Mouse (Mus musculus) MEL (cell line): ENCODE data around the gene Zfp202. TPM values are rescaled to one million over a fixed set of nuclear protein-coding genes. Genes with fewer than 3 reads are reported as not detected.

Experiments used
- DNase-seq: peaks from one replicate; pipeline ENCODE4 v3.0.0; 2011; ENCODE audit warnings: low read depth, low spot score
- H3K27ac ChIP-seq: 2 replicates; pipeline ENCODE4 v1.5.1; 2012; ENCODE audit warnings: low read depth, mild to moderate bottlenecking, control low read depth, low read length, moderate library complexity; ENCODE audit not compliant: control insufficient read depth
- H3K27me3 ChIP-seq, 2 experiments: fragments of 150-350 bp in 1 of 2; sonication (generic) in 1 of 2; 2 replicates each; pipeline ENCODE4 v1.6.1; 2012; ENCODE audit warnings: low read length in 2 of 2, mild to moderate bottlenecking in 2 of 2, improper control_type of control experiment in 1 of 2, moderate library complexity in 1 of 2; ENCODE audit not compliant: insufficient read depth in 2 of 2, control insufficient read depth in 1 of 2
- H3K36me3 ChIP-seq, 2 experiments: 2 replicates each; pipeline ENCODE4 v1.6.1; 2012 to 2014; ENCODE audit warnings: low read length in 2 of 2, improper control_type of control experiment in 1 of 2, inconsistent platforms in 1 of 2, mild to moderate bottlenecking in 1 of 2; ENCODE audit not compliant: insufficient read depth in 2 of 2, control insufficient read depth in 1 of 2
- H3K4me1 ChIP-seq, 2 experiments: fragments of 150-350 bp in 1 of 2; sonication (generic) in 1 of 2; 2 replicates each; pipeline ENCODE4 v1.6.1; 2012; ENCODE audit warnings: low read length in 2 of 2, improper control_type of control experiment in 1 of 2, mild to moderate bottlenecking in 1 of 2; ENCODE audit not compliant: insufficient read depth in 2 of 2, control insufficient read depth in 1 of 2
- H3K4me3 ChIP-seq, 2 experiments: fragments of 150-350 bp in 1 of 2; sonication (generic) in 1 of 2; 2 replicates each; pipeline ENCODE4 v1.5.1; 2012; ENCODE audit warnings: low read depth in 2 of 2, low read length in 2 of 2, mild to moderate bottlenecking in 2 of 2, moderate library complexity in 2 of 2, control low read depth in 1 of 2, improper control_type of control experiment in 1 of 2; ENCODE audit not compliant: control insufficient read depth in 1 of 2, insufficient read depth in 1 of 2
- H3K79me2 ChIP-seq: 2 replicates; pipeline ENCODE4 v1.6.1; 2012; ENCODE audit warnings: mild to moderate bottlenecking, low read length, moderate library complexity; ENCODE audit not compliant: control insufficient read depth, poor library complexity, insufficient read depth
- H3K9ac ChIP-seq: 2 replicates; pipeline ENCODE4 v1.6.1; 2012; ENCODE audit warnings: low read depth, mild to moderate bottlenecking, control low read depth, low read length, moderate library complexity; ENCODE audit not compliant: control insufficient read depth, poor library complexity, severe bottlenecking
- H3K9me3 ChIP-seq: fragments of 150-350 bp; sonication (generic); replicated peaks from 2 replicates; pipeline ENCODE4 v1.6.1; 2012; ENCODE audit warnings: mild to moderate bottlenecking, low read length, improper control_type of control experiment, moderate library complexity; ENCODE audit not compliant: insufficient read depth
- CHD1 ChIP-seq: IDR thresholded peaks from 2 replicates; pipeline ENCODE4 v1.6.1; 2012; ENCODE audit warnings: low read depth, mild to moderate bottlenecking, inconsistent platforms, low read length, improper control_type of control experiment
- CHD2 ChIP-seq: IDR thresholded peaks from 2 replicates; pipeline ENCODE4 v1.6.1; 2011; ENCODE audit warnings: low read length, improper control_type of control experiment
- CTCF ChIP-seq, 3 experiments: IDR thresholded peaks in 2 of 3; conservative IDR thresholded peaks in 1 of 3; 2 replicates each; pipeline ENCODE4 v1.5.1; 2011 to 2012; ENCODE audit warnings: low read length in 3 of 3, low read depth in 2 of 3, mild to moderate bottlenecking in 2 of 3, improper control_type of control experiment in 1 of 3, inconsistent platforms in 1 of 3, mixed read lengths in 1 of 3, moderate library complexity in 1 of 3; ENCODE audit not compliant: control insufficient read depth in 1 of 3, insufficient read depth in 1 of 3, poor library complexity in 1 of 3, severe bottlenecking in 1 of 3
- ELF1 ChIP-seq: IDR thresholded peaks from 2 replicates; pipeline ENCODE4 v1.6.1; 2014; ENCODE audit warnings: low read depth, mild to moderate bottlenecking, inconsistent platforms, low read length, improper control_type of control experiment, moderate library complexity
- ETS1 ChIP-seq: IDR thresholded peaks from 2 replicates; pipeline ENCODE4 v1.6.1; 2012; ENCODE audit warnings: low read depth, mild to moderate bottlenecking, inconsistent platforms, low read length, improper control_type of control experiment, moderate library complexity
- GABPA ChIP-seq: IDR thresholded peaks from 2 replicates; pipeline ENCODE4 v1.6.1; 2012; ENCODE audit warnings: low read depth, mild to moderate bottlenecking, inconsistent platforms, low read length, improper control_type of control experiment, moderate library complexity
- GATA1 ChIP-seq: IDR thresholded peaks from 2 replicates; pipeline ENCODE4 v1.6.1; 2011; ENCODE audit warnings: low read depth, low read length, improper control_type of control experiment
- JUND ChIP-seq: IDR thresholded peaks from 2 replicates; pipeline ENCODE4 v1.6.1; 2011; ENCODE audit warnings: low read depth, mild to moderate bottlenecking, improper control_type of control experiment, low read length
- MAFK ChIP-seq: IDR thresholded peaks from 2 replicates; pipeline ENCODE4 v1.6.1; 2011; ENCODE audit warnings: low read depth, mild to moderate bottlenecking, low read length, improper control_type of control experiment, borderline replicate concordance
- MAX ChIP-seq: IDR thresholded peaks from 2 replicates; pipeline ENCODE4 v1.6.1; 2011; ENCODE audit warnings: low read length, improper control_type of control experiment
- NRF1 ChIP-seq: IDR thresholded peaks from 2 replicates; pipeline ENCODE4 v1.6.1; 2014; ENCODE audit warnings: low read depth, mild to moderate bottlenecking, inconsistent platforms, low read length, improper control_type of control experiment, moderate library complexity; ENCODE audit not compliant: poor library complexity, insufficient read depth, severe bottlenecking
- POLR2A ChIP-seq, 2 experiments: IDR thresholded peaks; 2 replicates each; pipeline ENCODE4 v1.6.1; 2011 to 2012; ENCODE audit warnings: low read length in 2 of 2, mild to moderate bottlenecking in 2 of 2, control low read depth in 1 of 2, improper control_type of control experiment in 1 of 2, low read depth in 1 of 2, moderate library complexity in 1 of 2; ENCODE audit not compliant: control insufficient read depth in 1 of 2, insufficient read depth in 1 of 2, poor library complexity in 1 of 2
- POLR2AphosphoS2 ChIP-seq: IDR thresholded peaks from 2 replicates; pipeline ENCODE4 v1.6.1; 2011; ENCODE audit warnings: low read length, improper control_type of control experiment
- POLR2AphosphoS5 ChIP-seq: IDR thresholded peaks from 2 replicates; pipeline ENCODE4 v1.6.1; 2012; ENCODE audit warnings: low read depth, borderline replicate concordance, mild to moderate bottlenecking, inconsistent platforms, low read length, moderate library complexity, mixed read lengths
- RAD21 ChIP-seq: IDR thresholded peaks from 2 replicates; pipeline ENCODE4 v1.6.1; 2011; ENCODE audit warnings: mild to moderate bottlenecking, low read depth, low read length, improper control_type of control experiment
- SIN3A ChIP-seq: IDR thresholded peaks from 2 replicates; pipeline ENCODE4 v1.6.1; 2012; ENCODE audit warnings: low read length, improper control_type of control experiment, inconsistent platforms
- SMC3 ChIP-seq: IDR thresholded peaks from 2 replicates; pipeline ENCODE4 v1.6.1; 2011; ENCODE audit warnings: low read depth, low read length, improper control_type of control experiment
- TCF12 ChIP-seq: IDR thresholded peaks from 2 replicates; pipeline ENCODE4 v1.6.1; 2014; ENCODE audit warnings: low read depth, mild to moderate bottlenecking, inconsistent platforms, low read length, improper control_type of control experiment, moderate library complexity
- UBTF ChIP-seq: IDR thresholded peaks from 2 replicates; pipeline ENCODE4 v1.6.1; 2012; ENCODE audit warnings: low read depth, mild to moderate bottlenecking, inconsistent platforms, low read length, improper control_type of control experiment, moderate library complexity, borderline replicate concordance; ENCODE audit not compliant: insufficient read depth
- USF1 ChIP-seq: IDR thresholded peaks from 2 replicates; pipeline ENCODE4 v1.6.1; 2014; ENCODE audit warnings: low read depth, mild to moderate bottlenecking, inconsistent platforms, low read length, improper control_type of control experiment, moderate library complexity
- ZC3H11A ChIP-seq: IDR thresholded peaks from 2 replicates; pipeline ENCODE4 v1.6.1; 2012; ENCODE audit warnings: low read depth, mild to moderate bottlenecking, inconsistent platforms, low read length, improper control_type of control experiment
- ZMIZ1 ChIP-seq: IDR thresholded peaks from 2 replicates; pipeline ENCODE4 v1.6.1; 2012; ENCODE audit warnings: low read depth, mild to moderate bottlenecking, inconsistent platforms, low read length, improper control_type of control experiment, moderate library complexity
- polyA plus RNA-seq, 2 experiments: library from polyadenylated mRNA; stranded (reverse) in 1 of 2; unstranded in 1 of 2; fragments of >175 nt in 1 of 2; fragments of >200 nt in 1 of 2; gene quantifications; 2 replicates each; pipeline versions ENCODE4 v1.2.1 to v1.2.4; 2012; ENCODE audit warnings: low replicate concordance in 2 of 2, low read depth in 1 of 2; ENCODE audit not compliant: insufficient read length in 2 of 2, insufficient read depth in 1 of 2, missing spikeins in 1 of 2
- total RNA-seq: library from RNA; depleted of rRNA; stranded (reverse); fragments of 300-350 nt; gene quantifications from 2 replicates; pipeline ENCODE4 v1.2.3, GENCODE M21; 2012

Zfp202 gene
- total and polyA plus RNA-seq, 3 experiments, result 2.7 to 2.8 TPM; not detected in 1

GRCm38 (mm10) chr9:40229479-40229878 is 37.4 kb downstream of the Zfp202 start:
- no peaks in the 10 kb centered on the region for H3K79me2 ChIP-seq
- no peaks in the 10 kb centered on the region for H3K4me1 ChIP-seq
- H3K9me3 ChIP-seq, result no peaks in the 10 kb centered on the region
- H3K27ac ChIP-seq, result no peak overlapping the region
- no peak for TF ChIP-seq ZMIZ1
- no peak for TF ChIP-seq JUND
- TF ChIP-seq ETS1, result no peak
- no peak for TF ChIP-seq POLR2A (IDR thresholded peaks at IDR 0.05; ENCODE audit: control insufficient read depth in 1 of 2, insufficient read depth in 1 of 2, low read depth in 1 of 2, low read length in 2 of 2, poor library complexity in 1 of 2)
- TF ChIP-seq GABPA, result no peak
- no peak for TF ChIP-seq UBTF
- no peak for TF ChIP-seq GATA1
- TF ChIP-seq ZC3H11A, result no peak
- no peak for TF ChIP-seq CHD1
- TF ChIP-seq MAFK, result no peak
- TF ChIP-seq CHD2, result no peak
- TF ChIP-seq POLR2AphosphoS5, result no peak
- TF ChIP-seq MAX, result no peak
- TF ChIP-seq TCF12, result no peak
- no peak for TF ChIP-seq USF1
- TF ChIP-seq SMC3, result no peak
- no peak for TF ChIP-seq NRF1
- no peak for TF ChIP-seq RAD21
- TF ChIP-seq ELF1, result no peak
- no peak for TF ChIP-seq POLR2AphosphoS2
- no peak overlapping the region for H3K4me3 ChIP-seq
- no peak overlapping the region for H3K9ac ChIP-seq
- no peaks in the 10 kb centered on the region for H3K27me3 ChIP-seq
- H3K36me3 ChIP-seq, result no peaks in the 10 kb centered on the region
- no peak for DNase-seq

GRCm38 (mm10) chr9:40231019-40231418 is 38.9 kb downstream of the Zfp202 start:
- no peak for TF ChIP-seq SIN3A
- TF ChIP-seq POLR2A (IDR thresholded peaks at IDR 0.05; ENCODE audit: control insufficient read depth in 1 of 2, insufficient read depth in 1 of 2, low read depth in 1 of 2, low read length in 2 of 2, poor library complexity in 1 of 2), result no peak
- TF ChIP-seq CTCF (IDR thresholded peaks at IDR 0.05 in 2 of 3, conservative IDR thresholded peaks at IDR 0.05 in 1 of 3; ENCODE audit: control insufficient read depth in 1 of 3, insufficient read depth in 1 of 3, low read depth in 2 of 3, low read length in 3 of 3, poor library complexity in 1 of 3, severe bottlenecking in 1 of 3), result no peak
- TF ChIP-seq ZC3H11A, result no peak
- TF ChIP-seq UBTF, result no peak
- TF ChIP-seq, all 39 proteins: peak for 0
- H3K36me3 ChIP-seq, result no peaks in the 10 kb centered on the region
- H3K9ac ChIP-seq, result no peak overlapping the region
- H3K4me3 ChIP-seq, result no peak overlapping the region
- H3K27me3 ChIP-seq, result no peaks in the 10 kb centered on the region
- no peaks in the 10 kb centered on the region for H3K79me2 ChIP-seq
- H3K9me3 ChIP-seq, result no peaks in the 10 kb centered on the region
- DNase-seq, result no peak
- H3K4me1 ChIP-seq, result no peaks in the 10 kb centered on the region
- H3K27ac ChIP-seq, result no peak overlapping the region
